Comparison of ENCODE assay signal across 10 mouse cellular contexts in the genomic region with DNA sequence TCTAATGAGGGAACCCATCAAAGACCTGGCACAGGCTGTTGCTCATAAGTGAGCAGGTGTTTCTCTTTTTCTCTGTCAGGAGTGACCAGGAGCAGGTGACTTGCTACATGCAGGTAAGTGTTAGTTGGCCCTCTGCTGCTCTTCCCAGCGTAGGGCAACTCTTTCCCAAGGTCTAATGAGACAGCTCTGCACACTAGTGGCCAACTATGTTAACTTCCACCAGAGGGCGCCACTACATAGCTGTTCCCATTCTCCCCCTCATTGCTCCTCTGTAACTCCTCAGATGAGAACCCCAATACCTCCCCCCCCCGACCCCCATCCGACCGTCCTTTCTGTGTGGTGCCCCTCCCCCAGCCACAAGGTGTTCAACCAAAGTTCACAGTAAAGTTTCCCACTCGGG. TPM values are rescaled to one million over a fixed set of nuclear protein-coding genes. Genes with fewer than 3 reads are reported as not detected.
DNase-seq lines count a peak whose midpoint lies in the region; ATAC-seq and TF ChIP-seq lines count a peak whose summit lies in the region.
"Had no signal": no experiment of that assay in that cellular context is flagged by ENCODE, and none has a peak within 500 bp of the region (broad histone marks: within the 10 kb centered on the region; RNA-seq: fewer than 3 reads in every experiment).

No protein-coding gene starts in this region.

- H3K27me3 ChIP-seq in thymus, adult 2 months (ENCODE audit: control insufficient read depth, insufficient read depth, low read length), result peaks cover 6% of the 10 kb centered on the region
- peaks cover 42% of the 10 kb centered on the region for H3K27me3 ChIP-seq in intestine, embryonic 16.5 days (replicated peaks; ENCODE audit: control insufficient read depth, insufficient read depth, low read length)
- H3K27me3 ChIP-seq in liver, embryonic 13.5 days, result peaks cover 65% of the 10 kb centered on the region

- no peaks in the 10 kb centered on the region; the same call in 1 of the 2 replicates for H3K4me1 ChIP-seq in thymus, adult 2 months (replicated peaks; ENCODE audit: control insufficient read depth, insufficient read depth, low read length)
- H3K4me1 ChIP-seq in intestine, embryonic 16.5 days (ENCODE audit: control insufficient read depth, insufficient read depth, low read length), result peaks cover 5% of the 10 kb centered on the region; the same call in 1 of the 2 replicates
- H3K4me1 ChIP-seq in liver, embryonic 13.5 days (replicated peaks), result no peaks in the 10 kb centered on the region

- no peak overlapping the region for H3K4me2 ChIP-seq in intestine, embryonic 16.5 days (ENCODE audit: low read depth, low read length)
- H3K4me2 ChIP-seq in liver, embryonic 13.5 days, result no peak overlapping the region
- H3K4me2 ChIP-seq: neural tube, embryonic 12.5 days had no signal

- 10% methylated on average over 6 of the region's 6 CpGs for WGBS in thymus, adult 2 months
- WGBS in intestine, embryonic 16.5 days, result 10% methylated on average over 6 of the region's 6 CpGs
- 10% methylated on average over 6 of the region's 6 CpGs for WGBS in liver, embryonic 13.5 days (ENCODE audit: insufficient replicate concordance)

- no peak for ATAC-seq in CD4-positive, CD25-positive, alpha-beta regulatory T cell, adult 4 months
- ATAC-seq in intestine, embryonic 16.5 days, result peak; percentile 64; the same call in 1 of the 2 replicates
- ATAC-seq in liver, embryonic 13.5 days (ENCODE audit: low read depth), result no peak

- H3K36me3 ChIP-seq in thymus, adult 2 months (ENCODE audit: control insufficient read depth, insufficient read depth, low read length), result no peaks in the 10 kb centered on the region
- H3K36me3 ChIP-seq in intestine, embryonic 16.5 days (ENCODE audit: control insufficient read depth, insufficient read depth, low read length), result no peaks in the 10 kb centered on the region
- no peaks in the 10 kb centered on the region for H3K36me3 ChIP-seq in liver, embryonic 13.5 days
- H3K36me3 ChIP-seq: neural tube, embryonic 12.5 days had no signal

- H3K9me3 ChIP-seq in intestine, embryonic 16.5 days (ENCODE audit: control insufficient read depth, low read length), result no peaks in the 10 kb centered on the region
- no peaks in the 10 kb centered on the region for H3K9me3 ChIP-seq in liver, embryonic 13.5 days (replicated peaks)
- H3K9me3 ChIP-seq: neural tube, embryonic 12.5 days had no signal

- H3K4me3 ChIP-seq in thymus, adult 2 months (ENCODE audit: control insufficient read depth, insufficient read depth, low read length), result no peak overlapping the region
- H3K4me3 ChIP-seq in intestine, embryonic 16.5 days (ENCODE audit: low read length), result no peak overlapping the region
- no peak overlapping the region for H3K4me3 ChIP-seq in liver, embryonic 13.5 days (replicated peaks)
- H3K4me3 ChIP-seq: neural tube, embryonic 12.5 days had no signal

- no peak overlapping the region for H3K27ac ChIP-seq in thymus, adult 2 months (ENCODE audit: control insufficient read depth, insufficient read depth, low read length)
- no peak overlapping the region for H3K27ac ChIP-seq in intestine, embryonic 16.5 days (ENCODE audit: low read length)
- no peak overlapping the region for H3K27ac ChIP-seq in liver, embryonic 13.5 days
- H3K27ac ChIP-seq: neural tube, embryonic 12.5 days had no signal

- no peak for TF ChIP-seq POLR2A in thymus, adult 2 months (IDR thresholded peaks at IDR 0.05; ENCODE audit: control insufficient read depth, extremely low read depth, insufficient read depth, low read length, poor library complexity)

- no peak for TF ChIP-seq CTCF in thymus, adult 2 months (IDR thresholded peaks at IDR 0.05; ENCODE audit: borderline replicate concordance, control insufficient read depth, extremely low read depth, insufficient read depth, low read length, poor library complexity)

- peak; percentile 75 for DNase-seq in CD4-positive, CD25-positive, alpha-beta regulatory T cell, adult 2 months (ENCODE audit: low read depth, low spot score)
- DNase-seq in thymus, adult 2 months, result peak; percentile 43
- DNase-seq in thymus, adult 18-20 months, result no peak
- DNase-seq in embryo, embryonic 10 days (ENCODE audit: low spot score), result peak; percentile 82
- DNase-seq in liver, embryonic 13.5 days, result peak; percentile 8
- DNase-seq in retina, postnatal 7 days (ENCODE audit: low read depth, low spot score), result peak; percentile 63

- H3K9ac ChIP-seq in intestine, embryonic 16.5 days (ENCODE audit: low read depth, low read length), result no peak overlapping the region
- H3K9ac ChIP-seq in liver, embryonic 13.5 days, result no peak overlapping the region

RNA-seq across cellular contexts. Expression of gene Rhcg, which starts 4.7 kb away (rescaled TPM):
- polyA plus RNA-seq in CD4-positive, CD25-positive, alpha-beta regulatory T cell, adult 4 months (2017; shearing (Covaris generic)), result not detected
- polyA plus RNA-seq in thymus, adult 2 months (2012; rRNA removed), result 0.56 and 1.2 TPM in 2 replicates
- polyA plus RNA-seq in intestine, embryonic 16.5 days (2015; fragmentation: Nextera tagmentation; extraction: Ambion mirVana), result 0.20 and 0.23 TPM in 2 replicates
- 0.09 TPM in 1 of 2 replicates, not detected in the other for polyA plus RNA-seq in liver, embryonic 13.5 days (2015; fragmentation: Nextera tagmentation; extraction: Ambion mirVana)
- polyA plus RNA-seq: heart, embryonic 14.5 days had no signal

RNA-seq across cellular contexts. Expression of gene Ticrr, which starts 47.2 kb away (rescaled TPM):
- under 1 TPM; 0.56 to 0.94 TPM for polyA plus RNA-seq in CD4-positive, CD25-positive, alpha-beta regulatory T cell, adult 4 months (2017; shearing (Covaris generic))
- polyA plus RNA-seq in thymus, adult 2 months (2012; rRNA removed), result 7.7 and 12.0 TPM in 2 replicates
- polyA plus RNA-seq in intestine, embryonic 16.5 days (2015; fragmentation: Nextera tagmentation; extraction: Ambion mirVana), result 4.3 and 4.5 TPM in 2 replicates
- 5.3 and 7.1 TPM in 2 replicates for polyA plus RNA-seq in liver, embryonic 13.5 days (2015; fragmentation: Nextera tagmentation; extraction: Ambion mirVana)

Comparison
In these comparisons a context has a peak if more than half of its experiments do, and no peak if none do; other contexts are left out.
1. DNase-seq: peak in CD4-positive, CD25-positive, alpha-beta regulatory T cell, adult 2 months (single experiment), thymus, adult 2 months (single experiment), embryo, embryonic 10 days (single experiment), liver, embryonic 13.5 days (single experiment) and retina, postnatal 7 days (single experiment); none in thymus, adult 18-20 months (0 of 2).